In genomic region chr2:144002229-144002984, GRCm38 (mm10) we compare ENCODE assay signal across 26 mouse cellular contexts. TPM values are rescaled to one million over a fixed set of nuclear protein-coding genes. Genes with fewer than 3 reads are reported as not detected.
A peak's percentile ranks its signal among the peaks of the same experiment; 100 is the strongest.
DNase-seq lines count a peak whose midpoint lies in the region; ATAC-seq and TF ChIP-seq lines count a peak whose summit lies in the region.
"Had no signal": no experiment of that assay in that cellular context is flagged by ENCODE, and none has a peak within 500 bp of the region (broad histone marks: within the 10 kb centered on the region; RNA-seq: fewer than 3 reads in every experiment).

No protein-coding gene starts in this region.

- peaks cover 48% of the 10 kb centered on the region for H3K4me1 ChIP-seq in kidney, adult 2 months (ENCODE audit: control insufficient read depth, insufficient read depth, low read length)
- peaks cover 40% of the 10 kb centered on the region for H3K4me1 ChIP-seq in intestine, embryonic 15.5 days (replicated peaks)
- peaks cover 13% of the 10 kb centered on the region; the same call in 1 of the 2 replicates for H3K4me1 ChIP-seq in stomach, postnatal 0 days (replicated peaks; ENCODE audit: control insufficient read depth, insufficient read depth)
- H3K4me1 ChIP-seq: hindbrain, embryonic 12.5 days had no signal

- 71% methylated on average over 5 of the region's 5 CpGs for WGBS in kidney, adult 2 months
- 72% methylated on average over 5 of the region's 5 CpGs for WGBS in intestine, embryonic 15.5 days
- WGBS in large intestine, adult 2 months = 34% methylated on average over 5 of the region's 5 CpGs
- 79% methylated on average over 5 of the region's 5 CpGs for WGBS in stomach, postnatal 0 days

- H3K27me3 ChIP-seq in kidney, adult 2 months (replicated peaks; ENCODE audit: control insufficient read depth, insufficient read depth, low read length) = no peaks in the 10 kb centered on the region
- no peaks in the 10 kb centered on the region for H3K27me3 ChIP-seq in intestine, embryonic 15.5 days (replicated peaks)
- no peaks in the 10 kb centered on the region for H3K27me3 ChIP-seq in stomach, postnatal 0 days (ENCODE audit: control insufficient read depth, insufficient read depth, low read length)
- H3K27me3 ChIP-seq: embryonic facial prominence, embryonic 12.5 days; embryonic facial prominence, embryonic 15.5 days; hindbrain, embryonic 12.5 days; hindbrain, embryonic 15.5 days had no signal

- no peaks in the 10 kb centered on the region for H3K36me3 ChIP-seq in kidney, adult 2 months (ENCODE audit: control insufficient read depth, insufficient read depth, low read length)
- H3K36me3 ChIP-seq in intestine, embryonic 15.5 days = 0 out of 2 replicates have a peak, but pooled peaks cover 3% of the 10 kb centered on the region
- no peaks in the 10 kb centered on the region for H3K36me3 ChIP-seq in stomach, postnatal 0 days (ENCODE audit: control insufficient read depth, insufficient read depth, low read length)
- H3K36me3 ChIP-seq: embryonic facial prominence, embryonic 12.5 days; embryonic facial prominence, embryonic 15.5 days; hindbrain, embryonic 12.5 days; hindbrain, embryonic 15.5 days had no signal

- H3K9me3 ChIP-seq in intestine, embryonic 15.5 days = no peaks in the 10 kb centered on the region
- no peaks in the 10 kb centered on the region for H3K9me3 ChIP-seq in stomach, postnatal 0 days (ENCODE audit: control insufficient read depth, low read length)
- H3K9me3 ChIP-seq: embryonic facial prominence, embryonic 12.5 days; embryonic facial prominence, embryonic 15.5 days; hindbrain, embryonic 12.5 days; hindbrain, embryonic 15.5 days had no signal

- peak; percentile 56 for ATAC-seq in intestine, embryonic 15.5 days
- no peak for ATAC-seq in stomach, postnatal 0 days (ENCODE audit: low FRiP score, low TSS enrichment)
- ATAC-seq: activated CD4-positive, CD25-positive, alpha-beta regulatory T cell, adult 4 months; forebrain, embryonic 14.5 days; forebrain, postnatal 0 days had no signal

- peak; percentile 27 for DNase-seq in kidney, adult 2 months
- no peak for DNase-seq in kidney, postnatal 14 days
- peak; percentile 40 for DNase-seq in 3T3-L1 (ENCODE audit: low read depth, low spot score)
- peak; percentile 55 for DNase-seq in large intestine, adult 2 months (ENCODE audit: low read depth, low spot score)
- DNase-seq in stomach, postnatal 0 days (ENCODE audit: low spot score) = no peak
- no peak for DNase-seq in right cerebral cortex, postnatal 36 days (ENCODE audit: low spot score in 2 of 2)
- DNase-seq: adrenal gland, postnatal 10 days; adrenal gland, postnatal 36 days; cerebellum, adult 18-20 months; cerebellum, adult 9-11 months; cerebellum, postnatal 25 days; forebrain, postnatal 0 days; gastrocnemius, postnatal 25 days had no signal

- H3K4me3 ChIP-seq in kidney, adult 2 months (ENCODE audit: insufficient read depth, low read depth, low read length) = no peak overlapping the region
- H3K4me3 ChIP-seq in intestine, embryonic 15.5 days (replicated peaks) = no peak overlapping the region
- H3K4me3 ChIP-seq in stomach, postnatal 0 days (ENCODE audit: low read depth, low read length) = no peak overlapping the region
- H3K4me3 ChIP-seq: embryonic facial prominence, embryonic 12.5 days; embryonic facial prominence, embryonic 15.5 days; heart, adult 2 months; hindbrain, embryonic 12.5 days; hindbrain, embryonic 15.5 days had no signal

- no peak overlapping the region for H3K27ac ChIP-seq in kidney, adult 2 months (ENCODE audit: insufficient read depth, low read depth, low read length)
- no peak overlapping the region for H3K27ac ChIP-seq in intestine, embryonic 15.5 days
- H3K27ac ChIP-seq in stomach, postnatal 0 days (replicated peaks) = no peak overlapping the region
- H3K27ac ChIP-seq: embryonic facial prominence, embryonic 12.5 days; embryonic facial prominence, embryonic 15.5 days; heart, adult 2 months; hindbrain, embryonic 12.5 days; hindbrain, embryonic 15.5 days had no signal

- no peak overlapping the region for H3K4me2 ChIP-seq in intestine, embryonic 15.5 days (replicated peaks)
- no peak overlapping the region for H3K4me2 ChIP-seq in stomach, postnatal 0 days (replicated peaks; ENCODE audit: low read depth)
- H3K4me2 ChIP-seq: embryonic facial prominence, embryonic 12.5 days; embryonic facial prominence, embryonic 15.5 days; heart, embryonic 11.5 days; hindbrain, embryonic 12.5 days; hindbrain, embryonic 15.5 days had no signal

- no peak overlapping the region for H3K9ac ChIP-seq in intestine, embryonic 15.5 days
- H3K9ac ChIP-seq in stomach, postnatal 0 days (ENCODE audit: low read length) = no peak overlapping the region
- H3K9ac ChIP-seq: embryonic facial prominence, embryonic 12.5 days; embryonic facial prominence, embryonic 15.5 days; forebrain, postnatal 0 days; hindbrain, embryonic 12.5 days; hindbrain, embryonic 15.5 days had no signal

- no peak for TF ChIP-seq EP300 in stomach, postnatal 0 days (optimal IDR thresholded peaks at IDR 0.05)

- TF ChIP-seq CTCF in kidney, adult 2 months (conservative IDR thresholded peaks at IDR 0.05; ENCODE audit: insufficient read depth, insufficient read length, low read depth, low read length) = no peak
- TF ChIP-seq CTCF in stomach, postnatal 0 days (IDR thresholded peaks at IDR 0.05; ENCODE audit: low read depth) = no peak

- TF ChIP-seq POLR2A in kidney, adult 2 months (IDR thresholded peaks at IDR 0.05; ENCODE audit: low read depth, low read length) = no peak

RNA-seq across cellular contexts. Expression of gene Rrbp1, which starts 8.7 kb away (rescaled TPM):
- 61.7 and 69.2 TPM in 2 replicates for polyA plus RNA-seq in kidney, adult 2 months (2012; rRNA removed)
- 103 and 125 TPM in 2 replicates for polyA plus RNA-seq in intestine, embryonic 15.5 days (2015; fragmentation: Nextera tagmentation; extraction: Ambion mirVana)
- 200 and 209 TPM in 2 replicates for polyA plus RNA-seq in large intestine, adult 2 months (2012; rRNA removed)
- 61.0 and 69.0 TPM in 2 replicates for polyA plus RNA-seq in stomach, postnatal 0 days (2015; fragmentation: Nextera tagmentation; extraction: Ambion mirVana)

RNA-seq across cellular contexts. Expression of gene Banf2, which starts 30.5 kb away (rescaled TPM):
- polyA plus RNA-seq in kidney, adult 2 months (2012; rRNA removed) = not detected in 2 replicates
- polyA plus RNA-seq in intestine, embryonic 15.5 days (2015; fragmentation: Nextera tagmentation; extraction: Ambion mirVana) = 0.55 TPM in 1 of 2 replicates, not detected in the other
- polyA plus RNA-seq in large intestine, adult 2 months (2012; rRNA removed) = not detected in 2 replicates
- polyA plus RNA-seq in stomach, postnatal 0 days (2015; fragmentation: Nextera tagmentation; extraction: Ambion mirVana) = not detected in 2 replicates
- polyA plus RNA-seq: activated CD4-positive, CD25-positive, alpha-beta regulatory T cell, adult 4 months; embryonic facial prominence, embryonic 12.5 days; embryonic facial prominence, embryonic 15.5 days; forebrain, embryonic 11.5 days; forebrain, embryonic 14.5 days; forebrain, postnatal 0 days; frontal cortex, adult 2 months; heart, adult 2 months; heart, embryonic 11.5 days; heart, embryonic 14.5 days; heart, postnatal 0 days; hindbrain, embryonic 12.5 days; hindbrain, embryonic 15.5 days had no signal

Comparison
In these comparisons a context has a peak if more than half of its experiments do, and no peak if none do; other contexts are left out.
1. DNase-seq: peak in kidney, adult 2 months (single experiment), 3T3-L1 (single experiment) and large intestine, adult 2 months (single experiment); none in kidney, postnatal 14 days (single experiment), stomach, postnatal 0 days (single experiment) and right cerebral cortex, postnatal 36 days (0 of 2).